In the genomic region with DNA sequence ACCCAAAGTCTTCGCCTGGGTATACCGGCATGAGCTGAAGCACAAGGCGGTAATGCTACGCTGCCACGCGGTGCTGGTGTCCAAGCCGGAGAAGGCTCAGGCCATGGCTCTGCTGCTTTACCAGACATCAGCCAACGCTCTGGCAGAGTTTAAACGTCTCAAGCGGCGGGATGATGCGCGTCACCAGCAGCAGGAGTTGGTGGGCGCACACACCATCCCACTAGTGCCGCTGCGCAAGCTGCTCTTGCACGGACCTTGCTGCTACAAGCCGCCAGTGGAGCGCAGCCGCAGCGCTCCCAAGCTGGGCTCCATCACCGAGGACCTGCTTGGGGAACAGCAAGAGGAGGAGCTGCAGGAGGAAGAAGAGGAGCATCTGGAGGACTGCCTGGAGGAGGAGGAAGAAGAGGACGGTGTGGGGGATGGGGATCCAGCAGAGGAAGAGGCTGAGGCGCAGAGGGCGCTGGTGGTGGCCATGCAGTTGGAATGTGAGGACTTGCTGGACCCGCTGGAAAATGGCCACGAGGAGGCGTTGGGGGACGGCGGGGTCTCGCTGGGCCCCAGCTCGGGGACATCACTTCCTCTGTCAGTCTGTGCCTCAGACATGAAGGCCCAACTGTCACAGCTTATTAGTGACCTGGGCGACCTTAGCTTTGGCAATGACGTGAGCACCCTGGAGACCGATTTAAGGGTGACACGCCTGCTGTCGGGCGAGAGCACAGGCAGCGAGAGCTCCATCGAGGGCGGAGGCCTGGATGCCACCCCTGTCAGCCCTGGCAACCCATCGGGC, we compare ENCODE assay signal across 8 mouse cellular contexts. TPM values are rescaled to one million over a fixed set of nuclear protein-coding genes. Genes with fewer than 3 reads are reported as not detected.
A peak's percentile ranks its signal among the peaks of the same experiment; 100 is the strongest.
DNase-seq lines count a peak whose midpoint lies in the region; TF ChIP-seq lines count a peak whose summit lies in the region.

No protein-coding gene starts in this region.

- peak; percentile 63 to 70 for DNase-seq in left cerebral cortex, adult 18-20 months (ENCODE audit: low spot score in 2 of 2)
- no peak for DNase-seq in left cerebral cortex, adult 11 months (ENCODE audit: low spot score)
- peak; percentile 80 for DNase-seq in embryo, embryonic 9.5 days (ENCODE audit: extremely low spot score)
- DNase-seq in heart, adult 18-20 months, result peak; percentile 72 to 81
- DNase-seq in kidney, adult 2 months, result peak; percentile 72
- no peak for DNase-seq in liver, adult 2 months (ENCODE audit: extremely low read depth, low read depth, low spot score)
- peak; percentile 68 for DNase-seq in testis, postnatal 10 days (ENCODE audit: low spot score)

- TF ChIP-seq CTCF in kidney, adult 2 months (conservative IDR thresholded peaks at IDR 0.05; ENCODE audit: insufficient read depth, insufficient read length, low read depth, low read length), result peak; percentile 30; the same call in 1 of the 2 replicates
- peak; percentile 40 for TF ChIP-seq CTCF in liver, adult 2 months (IDR thresholded peaks at IDR 0.05; ENCODE audit: low read depth, low read length)

- peak overlapping the region; percentile 10 for H3ac ChIP-seq in myocyte (ENCODE audit: control insufficient read depth, insufficient read length)

- no peak overlapping the region for H3K4me2 ChIP-seq in myocyte (ENCODE audit: low read depth)

- H3K79me2 ChIP-seq in liver, adult 2 months (ENCODE audit: control insufficient read depth, insufficient read depth, low read length), result peaks cover 3% of the 10 kb centered on the region; the same call in 1 of the 2 replicates
- H3K79me2 ChIP-seq in myocyte (ENCODE audit: control insufficient read depth, insufficient read depth), result no peaks in the 10 kb centered on the region

- peak overlapping the region; percentile 86 for H3K4me3 ChIP-seq in kidney, adult 2 months (ENCODE audit: insufficient read depth, low read depth, low read length)
- peak overlapping the region; percentile 70 for H3K4me3 ChIP-seq in liver, adult 2 months (ENCODE audit: insufficient read depth, low read depth, low read length)
- H3K4me3 ChIP-seq in myocyte, result no peak overlapping the region

- 0 out of 2 replicates have a peak, but pooled peaks cover 3% of the 10 kb centered on the region for H3K4me1 ChIP-seq in kidney, adult 2 months (ENCODE audit: control insufficient read depth, insufficient read depth, low read length)
- H3K4me1 ChIP-seq in liver, adult 2 months (ENCODE audit: control insufficient read depth, insufficient read depth, low read length), result peaks cover 11% of the 10 kb centered on the region

- peak overlapping the region; percentile 63 for H3K9ac ChIP-seq in liver, adult 2 months (ENCODE audit: low read depth, low read length)

- no peaks in the 10 kb centered on the region for H3K36me3 ChIP-seq in kidney, adult 2 months (ENCODE audit: control insufficient read depth, insufficient read depth, low read length)
- no peaks in the 10 kb centered on the region for H3K36me3 ChIP-seq in liver, adult 2 months (ENCODE audit: control insufficient read depth, insufficient read depth, low read length)
- no peaks in the 10 kb centered on the region for H3K36me3 ChIP-seq in myocyte (ENCODE audit: control insufficient read depth, insufficient read depth)

- peak overlapping the region; percentile 90 for H3K27ac ChIP-seq in kidney, adult 2 months (ENCODE audit: insufficient read depth, low read depth, low read length)
- peak overlapping the region; percentile 69 for H3K27ac ChIP-seq in liver, adult 2 months (replicated peaks; ENCODE audit: insufficient read depth, low read depth, low read length)

- H3K27me3 ChIP-seq in kidney, adult 2 months (replicated peaks; ENCODE audit: control insufficient read depth, insufficient read depth, low read length), result no peaks in the 10 kb centered on the region
- no peaks in the 10 kb centered on the region for H3K27me3 ChIP-seq in liver, adult 2 months (ENCODE audit: control insufficient read depth, insufficient read depth, low read length)
- H3K27me3 ChIP-seq in myocyte (ENCODE audit: control insufficient read depth, insufficient read depth, insufficient read length), result peaks cover 15% of the 10 kb centered on the region

- TF ChIP-seq POLR2A in kidney, adult 2 months (IDR thresholded peaks at IDR 0.05; ENCODE audit: low read depth, low read length), result no peak
- TF ChIP-seq POLR2A in liver, adult 2 months (IDR thresholded peaks at IDR 0.05; ENCODE audit: extremely low read depth, insufficient read depth, low read length), result no peak
- no peak for TF ChIP-seq POLR2A in myocyte (IDR thresholded peaks at IDR 0.05; ENCODE audit: insufficient read length, low read depth)

- WGBS in kidney, adult 2 months, result 16% methylated on average over 42 of the region's 42 CpGs
- 37% methylated on average over 42 of the region's 42 CpGs for WGBS in liver, adult 2 months

TF ChIP-seq in myocyte, 11 proteins besides CTCF, POLR2A, EP300 and RAD21:
- TF ChIP-seq MYOG (IDR thresholded peaks at IDR 0.05; ENCODE audit: control insufficient read depth in 1 of 3, insufficient read depth in 1 of 3, insufficient read length in 2 of 3, low read depth in 2 of 3) (no peak), MAX (IDR thresholded peaks at IDR 0.05; ENCODE audit: low read depth) (no peak), E2F4 (IDR thresholded peaks at IDR 0.05; ENCODE audit: insufficient read depth) (no peak), MYOD1 (IDR thresholded peaks at IDR 0.05; ENCODE audit: control insufficient read depth in 1 of 3, insufficient read length in 2 of 3, low read depth in 2 of 3) (no peak)

RNA-seq across cellular contexts. Expression of gene Fam43a, which starts 1.7 kb away (rescaled TPM):
- 10 to 100 TPM; 17.1 to 18.0 TPM for total RNA-seq in left cerebral cortex, adult 18-20 months (2021)
- 10 to 100 TPM; 18.8 to 20.9 TPM for total RNA-seq in heart, adult 18-20 months (2021)
- 26.4 and 31.4 TPM in 2 replicates for polyA plus RNA-seq in kidney, adult 2 months (2012; rRNA removed)
- 4.2 and 6.7 TPM in 2 replicates for total RNA-seq in liver, adult 2 months (2014; rRNA removed)
- 4.4 and 4.7 TPM in 2 replicates for polyA plus RNA-seq in liver, adult 2 months (2012; rRNA removed)
- 0.77 TPM for polyA plus RNA-seq in myocyte (2012; fragmentation: generic; extraction: Trizol)

RNA-seq across cellular contexts. Expression of gene Lsg1, which starts 13.8 kb away (rescaled TPM):
- 10 to 100 TPM; 18.3 to 21.1 TPM for total RNA-seq in left cerebral cortex, adult 18-20 months (2021)
- total RNA-seq in heart, adult 18-20 months (2021), result 10 to 100 TPM; 19.5 to 23.4 TPM
- 9.1 and 9.4 TPM in 2 replicates for polyA plus RNA-seq in kidney, adult 2 months (2012; rRNA removed)
- total RNA-seq in liver, adult 2 months (2014; rRNA removed), result 8.3 and 10.0 TPM in 2 replicates
- polyA plus RNA-seq in liver, adult 2 months (2012; rRNA removed), result 6.9 and 9.5 TPM in 2 replicates
- 26.2 TPM for polyA plus RNA-seq in myocyte (2012; fragmentation: generic; extraction: Trizol)

RNA-seq across cellular contexts. Expression of gene Tmem44, which starts 50.6 kb away (rescaled TPM):
- 10 to 100 TPM; 60.4 to 64.9 TPM for total RNA-seq in left cerebral cortex, adult 18-20 months (2021)
- 1 to 10 TPM; 3.8 to 4.4 TPM for total RNA-seq in heart, adult 18-20 months (2021)
- polyA plus RNA-seq in kidney, adult 2 months (2012; rRNA removed), result 6.7 and 9.4 TPM in 2 replicates
- 1.2 and 1.3 TPM in 2 replicates for total RNA-seq in liver, adult 2 months (2014; rRNA removed)
- polyA plus RNA-seq in liver, adult 2 months (2012; rRNA removed), result 0.80 and 2.0 TPM in 2 replicates
- 1.1 TPM for polyA plus RNA-seq in myocyte (2012; fragmentation: generic; extraction: Trizol)

Comparison
In these comparisons a context has a peak if more than half of its experiments do, and no peak if none do; other contexts are left out.
1. DNase-seq: peak in left cerebral cortex, adult 18-20 months (2 of 2), embryo, embryonic 9.5 days (single experiment), heart, adult 18-20 months (2 of 2), kidney, adult 2 months (single experiment) and testis, postnatal 10 days (single experiment); none in left cerebral cortex, adult 11 months (single experiment) and liver, adult 2 months (single experiment).
2. RNA of gene Tmem44, which starts 50.6 kb away (total RNA-seq): 60.4 to 64.9 TPM in left cerebral cortex, adult 18-20 months; 3.8 to 4.4 TPM in heart, adult 18-20 months and 1.2 to 1.3 TPM in liver, adult 2 months; every median in the first group is over 10 times any median in the second.